Comparison of ENCODE assay signal across 32 mouse cellular contexts in genomic region chr12:75432400-75432799, GRCm38 (mm10). TPM values are rescaled to one million over a fixed set of nuclear protein-coding genes. Genes with fewer than 3 reads are reported as not detected.
"Had no signal": no experiment of that assay in that cellular context is flagged by ENCODE, and none has a peak within 500 bp of the region (broad histone marks: within the 10 kb centered on the region; RNA-seq: fewer than 3 reads in every experiment).

No protein-coding gene starts in this region.

RNA-seq across cellular contexts. Expression of gene Gphb5, which starts 15.8 kb away (rescaled TPM):
- total RNA-seq: common myeloid progenitor, adult 5-6 weeks; forebrain, postnatal 0 days; gastrocnemius, adult 18-20 months; gastrocnemius, adult 2 months; gastrocnemius, adult 8-10 months; gastrocnemius, postnatal 10 days; gastrocnemius, postnatal 14 days; gastrocnemius, postnatal 25 days; gastrocnemius, postnatal 36 days; gastrocnemius, postnatal 4 days; granulocyte monocyte progenitor cell, adult 5-6 weeks; heart, adult 18-20 months; heart, adult 2 months; heart, adult 8-10 months had no signal
- polyA plus RNA-seq: cortical plate, adult 2 months; embryonic facial prominence, embryonic 10.5 days; embryonic facial prominence, embryonic 11.5 days; embryonic facial prominence, embryonic 13.5 days; embryonic facial prominence, embryonic 15.5 days; erythroblast, embryonic 14.5 days; forebrain, embryonic 10.5 days; forebrain, embryonic 11.5 days; forebrain, embryonic 12.5 days; forebrain, embryonic 13.5 days; forebrain, embryonic 14.5 days; forebrain, embryonic 15.5 days; forebrain, embryonic 16.5 days; forebrain, postnatal 0 days; frontal cortex, adult 2 months; gonadal fat pad, adult 2 months; heart, adult 2 months; heart, embryonic 10.5 days; heart, embryonic 11.5 days; heart, embryonic 12.5 days had no signal
